In genomic region chr1:178824871-178825270, GRCm38 (mm10) we compare ENCODE assay signal across 27 mouse cellular contexts.
DNase-seq lines count a peak whose midpoint lies in the region; ATAC-seq lines count a peak whose summit lies in the region.
"Had no signal": no experiment of that assay in that cellular context is flagged by ENCODE, and none has a peak within 500 bp of the region (broad histone marks: within the 10 kb centered on the region; RNA-seq: fewer than 3 reads in every experiment).

No protein-coding gene starts in this region.

- no peak overlapping the region for H3K4me3 ChIP-seq in midbrain, embryonic 11.5 days (ENCODE audit: low read depth, low read length)
- no peak overlapping the region for H3K4me3 ChIP-seq in midbrain, embryonic 13.5 days (replicated peaks)
- H3K4me3 ChIP-seq: embryonic facial prominence, embryonic 13.5 days; embryonic facial prominence, embryonic 15.5 days; erythroblast, embryonic 14.5 days; forebrain, embryonic 10.5 days; forebrain, embryonic 12.5 days had no signal

- no peak for ATAC-seq in midbrain, embryonic 11.5 days (ENCODE audit: low FRiP score)
- ATAC-seq in midbrain, embryonic 13.5 days = no peak
- ATAC-seq: activated CD4-positive, CD25-positive, alpha-beta regulatory T cell, adult 4 months; forebrain, embryonic 14.5 days; forebrain, embryonic 16.5 days; Patski had no signal

- 70% methylated on average over 5 of the region's 5 CpGs for WGBS in midbrain, embryonic 11.5 days
- 51% methylated on average over 5 of the region's 5 CpGs for WGBS in midbrain, embryonic 13.5 days

- peak; percentile 31 for DNase-seq in midbrain, embryonic 11.5 days (ENCODE audit: low spot score, missing footprints)
- DNase-seq in retina, embryonic 14.5 days (ENCODE audit: low spot score) = peak; percentile 25
- peak; percentile 71 for DNase-seq in retina, postnatal 7 days (ENCODE audit: low read depth, low spot score)
- DNase-seq in right cerebral cortex, postnatal 10 days (ENCODE audit: low spot score in 2 of 2) = no peak
- DNase-seq in frontal cortex, postnatal 25 days (ENCODE audit: low spot score in 2 of 2) = no peak
- DNase-seq: adrenal gland, adult 8-10 months; adrenal gland, postnatal 14 days; adrenal gland, postnatal 36 days; cerebellum, adult 11 months; cerebellum, adult 18-20 months; cerebellum, adult 8-10 months; cerebellum, adult 9-11 months; cerebellum, postnatal 14 days; cerebellum, postnatal 36 days; embryo, embryonic 11 days had no signal

- no peak overlapping the region for H3K9ac ChIP-seq in midbrain, embryonic 11.5 days (ENCODE audit: low read length)
- H3K9ac ChIP-seq in midbrain, embryonic 13.5 days (replicated peaks) = no peak overlapping the region
- H3K9ac ChIP-seq: embryonic facial prominence, embryonic 13.5 days; embryonic facial prominence, embryonic 15.5 days; forebrain, embryonic 12.5 days had no signal

- no peaks in the 10 kb centered on the region for H3K4me1 ChIP-seq in midbrain, embryonic 11.5 days (ENCODE audit: control insufficient read depth, insufficient read depth, low read length)
- H3K4me1 ChIP-seq in midbrain, embryonic 13.5 days (replicated peaks) = peaks cover 28% of the 10 kb centered on the region
- H3K4me1 ChIP-seq: embryonic facial prominence, embryonic 15.5 days had no signal

- no peaks in the 10 kb centered on the region for H3K36me3 ChIP-seq in midbrain, embryonic 11.5 days (ENCODE audit: control insufficient read depth, insufficient read depth, low read length)
- no peaks in the 10 kb centered on the region for H3K36me3 ChIP-seq in midbrain, embryonic 13.5 days
- H3K36me3 ChIP-seq: embryonic facial prominence, embryonic 15.5 days; forebrain, embryonic 10.5 days; forebrain, embryonic 12.5 days; G1E had no signal

- H3K27ac ChIP-seq in midbrain, embryonic 11.5 days (ENCODE audit: low read depth, low read length) = no peak overlapping the region
- no peak overlapping the region for H3K27ac ChIP-seq in midbrain, embryonic 13.5 days
- H3K27ac ChIP-seq: embryonic facial prominence, embryonic 13.5 days; embryonic facial prominence, embryonic 15.5 days; forebrain, embryonic 10.5 days; forebrain, embryonic 12.5 days had no signal

- H3K4me2 ChIP-seq in midbrain, embryonic 11.5 days = no peak overlapping the region
- H3K4me2 ChIP-seq in midbrain, embryonic 13.5 days (replicated peaks) = no peak overlapping the region
- H3K4me2 ChIP-seq: embryonic facial prominence, embryonic 13.5 days; embryonic facial prominence, embryonic 15.5 days; forebrain, embryonic 12.5 days had no signal

- no peaks in the 10 kb centered on the region for H3K9me3 ChIP-seq in midbrain, embryonic 11.5 days (ENCODE audit: control insufficient read depth, low read length)
- no peaks in the 10 kb centered on the region for H3K9me3 ChIP-seq in midbrain, embryonic 13.5 days
- H3K9me3 ChIP-seq: embryonic facial prominence, embryonic 13.5 days; embryonic facial prominence, embryonic 15.5 days; forebrain, embryonic 10.5 days; forebrain, embryonic 12.5 days; G1E had no signal

- H3K27me3 ChIP-seq in midbrain, embryonic 11.5 days (ENCODE audit: control insufficient read depth, insufficient read depth, low read length) = no peaks in the 10 kb centered on the region
- peaks cover 13% of the 10 kb centered on the region; the same call in 1 of the 2 replicates for H3K27me3 ChIP-seq in midbrain, embryonic 13.5 days
- H3K27me3 ChIP-seq: CH12.LX; embryonic facial prominence, embryonic 13.5 days; embryonic facial prominence, embryonic 15.5 days; Patski had no signal

Comparison
In these comparisons a context has a peak if more than half of its experiments do, and no peak if none do; other contexts are left out.
1. DNase-seq: peak in midbrain, embryonic 11.5 days (single experiment), retina, embryonic 14.5 days (single experiment) and retina, postnatal 7 days (single experiment); none in right cerebral cortex, postnatal 10 days (0 of 2) and frontal cortex, postnatal 25 days (0 of 2).